Mouse (Mus musculus) embryonic facial prominence, embryonic 14.5 days (tissue): ENCODE data around the gene Gm10778. TPM values are rescaled to one million over a fixed set of nuclear protein-coding genes. Genes with fewer than 3 reads are reported as not detected.

ENCODE experiments used
- ATAC-seq: fragments of 200-750 bp; cut with Nextera tagmentation; 2 replicates; pipeline ENCODE4 v1.8.0; 2017; ENCODE audit warnings: low read depth, moderate number of reproducible peaks, moderate TSS enrichment
- DNase-seq: peaks from one replicate; pipeline ENCODE4 v3.0.0-alpha.2; 2015; ENCODE audit warnings: low spot score
- H3K27ac ChIP-seq: fragments of 300-500 bp; sonication (generic); replicated peaks from 2 replicates; pipeline ENCODE4 v1.5.1; 2014; ENCODE audit warnings: low read depth, mild to moderate bottlenecking, low read length, moderate library complexity
- H3K27me3 ChIP-seq: fragments of 300-500 bp; sonication (generic); replicated peaks from 2 replicates; pipeline ENCODE4 v1.6.1; 2014; ENCODE audit warnings: low read length; ENCODE audit not compliant: control insufficient read depth, insufficient read depth
- H3K36me3 ChIP-seq: fragments of 300-500 bp; sonication (generic); 2 replicates; pipeline ENCODE4 v1.6.1; 2014; ENCODE audit warnings: low read length, mixed read lengths; ENCODE audit not compliant: control insufficient read depth, insufficient read depth
- H3K4me1 ChIP-seq: fragments of 300-500 bp; sonication (generic); 2 replicates; pipeline ENCODE4 v1.6.1; 2014; ENCODE audit warnings: antibody characterized with exemption, low read length; ENCODE audit not compliant: control insufficient read depth, insufficient read depth
- H3K4me2 ChIP-seq: fragments of 300-500 bp; sonication (generic); 2 replicates; pipeline ENCODE4 v1.6.1; 2014; ENCODE audit warnings: low read depth, mild to moderate bottlenecking, low read length, moderate library complexity, mixed read lengths
- H3K4me3 ChIP-seq: fragments of 300-500 bp; sonication (generic); 2 replicates; pipeline ENCODE4 v1.5.1; 2014; ENCODE audit warnings: low read depth, mild to moderate bottlenecking, low read length
- H3K9ac ChIP-seq: fragments of 300-500 bp; sonication (generic); 2 replicates; pipeline ENCODE4 v1.6.1; 2014; ENCODE audit warnings: low read depth, mild to moderate bottlenecking, low read length, moderate library complexity, mixed read lengths
- H3K9me3 ChIP-seq: fragments of 300-500 bp; sonication (generic); 2 replicates; pipeline ENCODE4 v1.6.1; 2016; ENCODE audit warnings: low read length; ENCODE audit not compliant: control insufficient read depth
- WGBS: fragments of 180-500 bp; shearing (Covaris S2); extraction: QIAGEN DNeasy Blood & Tissue Kit; methylation state at CpG from one replicate; pipeline ENCODE4 v1.1.7; 2014; 5-methylcytosine and 5-hydroxymethylcytosine counted together
- polyA plus RNA-seq: library from polyadenylated mRNA; unstranded; fragments of >200 nt; fragmentation: Nextera tagmentation; extraction: Ambion mirVana; gene quantifications from 2 replicates; pipeline ENCODE4 v1.2.1, GENCODE M21; 2014

Gm10778 gene
- polyA plus RNA-seq, 1 experiment from 2014 or later, result 3.3 TPM

DNA sequence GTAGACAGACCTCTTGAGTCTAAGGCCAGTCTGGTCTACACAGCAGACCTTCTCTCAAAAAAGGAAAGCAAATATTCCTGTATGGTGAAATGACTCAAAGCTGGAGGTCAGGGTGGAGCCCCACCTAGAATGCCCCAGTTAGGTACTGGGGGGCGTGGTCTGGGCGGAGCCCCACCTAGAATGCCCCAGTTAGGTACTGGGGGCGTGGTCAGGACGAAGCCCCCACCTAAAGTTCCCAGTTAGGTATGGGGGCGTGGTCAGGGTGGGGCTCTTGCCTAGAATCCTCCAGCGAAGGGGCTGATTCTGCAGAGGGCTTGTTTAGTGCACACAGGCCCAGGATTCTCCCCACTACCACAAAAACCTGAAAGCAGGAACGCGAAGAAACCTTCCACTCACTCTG lies 25.4 kb upstream of the Gm10778 start:
- Histone ChIP-seq H3K4me1 (peaks cover 9% of the 10 kb centered on the region), H3K27me3 (no peaks in the 10 kb centered on the region), H3K4me2 (no peak overlapping the region), H3K27ac (no peak overlapping the region), H3K4me3 (no peak overlapping the region), H3K9me3 (no peaks in the 10 kb centered on the region), H3K9ac (no peak overlapping the region), H3K36me3 (peaks cover 49% of the 10 kb centered on the region)
- WGBS, result 80% methylated on average over 4 of the region's 8 CpGs
- DNase-seq, result no peak
- no peak for ATAC-seq

- ATAC-seq (no peak), DNase-seq (no peak)
- peak overlapping the region; percentile 92; the same call in 1 of the 2 replicates for H3K27ac ChIP-seq
- H3K4me3 ChIP-seq, result peak overlapping the region; percentile 75
- no peaks in the 10 kb centered on the region for H3K27me3 ChIP-seq
- peaks cover 44% of the 10 kb centered on the region for H3K36me3 ChIP-seq
- H3K9ac ChIP-seq, result peak overlapping the region; percentile 79
- H3K4me1 ChIP-seq, result peaks cover 9% of the 10 kb centered on the region
- H3K4me2 ChIP-seq, result peak overlapping the region; percentile 85
- no peaks in the 10 kb centered on the region for H3K9me3 ChIP-seq
- 89% methylated on average over 22 of the region's 22 CpGs for WGBS
Measured at GRCm38 (mm10) chr10:81626101-81626993, 22.5 kb upstream of the Gm10778 start.

DNA sequence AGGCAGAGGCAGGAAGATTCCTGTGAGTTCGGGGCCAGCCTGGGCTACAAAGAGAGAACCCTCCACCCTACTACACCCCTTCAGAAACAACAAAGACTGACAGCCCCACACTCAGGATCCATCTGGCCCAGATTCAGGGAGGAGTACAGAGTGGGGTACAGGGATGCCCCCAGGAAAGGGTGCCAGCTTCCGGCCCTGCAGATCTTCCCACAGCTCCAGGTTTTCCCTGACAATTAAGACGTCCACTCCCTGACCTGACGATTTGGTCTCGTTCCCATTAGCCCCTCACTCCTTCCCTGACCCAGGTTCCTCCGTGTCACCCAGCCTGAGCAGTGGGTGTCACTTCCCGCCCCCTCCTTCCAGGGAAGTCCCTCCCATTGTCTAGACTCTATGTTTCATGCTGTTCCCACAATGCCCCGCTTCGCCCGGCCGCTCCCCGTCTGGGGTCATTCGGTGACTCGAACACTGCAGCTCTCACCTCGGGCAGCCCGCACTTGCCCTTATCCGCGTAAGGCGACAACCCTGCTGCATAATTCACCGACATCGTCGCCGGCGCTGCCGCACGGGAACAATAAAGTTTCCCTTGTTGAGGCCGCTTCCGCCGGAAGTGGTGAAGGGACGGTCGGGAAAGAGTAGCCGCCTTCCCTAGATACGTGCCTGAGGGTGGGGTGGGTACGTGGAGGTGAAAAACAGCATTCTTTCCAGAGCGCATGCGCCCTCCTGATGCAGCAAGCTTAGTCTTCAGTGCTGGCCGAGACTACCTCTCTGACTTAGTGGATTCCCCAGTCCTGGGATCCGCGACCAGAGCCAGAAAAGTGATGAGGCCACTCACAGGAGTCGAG lies 21.6 kb upstream of the Gm10778 start, which contains the start of gene Sirt6:
TSS of gene Sirt6 (minus strand) at position 804 of the 842 bp plus-strand sequence.
- H3K4me2 ChIP-seq, result peak within 1 kb of the TSS; percentile 85
- H3K36me3 ChIP-seq, result peaks cover 36% of the 10 kb centered on the region
- peak within 1 kb of the TSS; percentile 79 for H3K9ac ChIP-seq
- peak within 1 kb of the TSS; percentile 92 for H3K27ac ChIP-seq
- DNase-seq, result peak; percentile 99
- H3K27me3 ChIP-seq, result no peaks in the 10 kb centered on the region
- 4% methylated on average over 40 of the region's 40 CpGs for WGBS
- peak; percentile 92 for ATAC-seq
- H3K4me3 ChIP-seq, result peak within 1 kb of the TSS; percentile 75
- H3K9me3 ChIP-seq, result no peaks in the 10 kb centered on the region
- peaks cover 9% of the 10 kb centered on the region for H3K4me1 ChIP-seq

GRCm38 (mm10) chr10:81627836-81628220 lies 21.0 kb upstream of the Gm10778 start:
- H3K4me2 ChIP-seq, result peak overlapping the region; percentile 85
- peak overlapping the region; percentile 92 for H3K27ac ChIP-seq
- peak overlapping the region; percentile 79 for H3K9ac ChIP-seq
- no peaks in the 10 kb centered on the region for H3K9me3 ChIP-seq
- peak overlapping the region; percentile 75 for H3K4me3 ChIP-seq
- 48% methylated on average over 7 of the region's 7 CpGs for WGBS
- H3K36me3 ChIP-seq, result peaks cover 30% of the 10 kb centered on the region
- no peak for ATAC-seq
- H3K4me1 ChIP-seq, result peaks cover 9% of the 10 kb centered on the region
- no peak for DNase-seq
- H3K27me3 ChIP-seq, result no peaks in the 10 kb centered on the region

DNA sequence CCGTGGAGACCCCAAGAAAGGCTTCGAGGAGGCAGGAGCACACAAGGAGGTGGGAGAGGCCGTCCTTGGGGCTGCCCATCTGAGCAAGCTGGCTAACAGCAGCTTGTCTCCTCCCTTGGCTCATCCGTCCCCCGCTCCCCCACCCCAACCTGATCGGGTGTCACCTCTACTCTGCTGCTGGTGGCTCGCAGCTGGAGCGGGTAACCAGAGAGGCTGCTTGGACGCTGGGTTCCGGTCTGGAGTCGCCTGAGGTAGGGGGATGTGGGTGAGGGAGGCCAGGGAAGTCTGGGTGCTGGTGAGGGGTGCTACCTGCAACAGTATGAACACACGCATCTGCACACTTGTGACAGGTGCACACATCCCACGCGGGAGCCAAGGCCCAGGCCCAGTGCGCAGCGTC lies 20.5 kb upstream of the Gm10778 start, which contains the start of gene Ankrd24:
TSS of gene Ankrd24 (plus strand) at position 151 of the 400 bp plus-strand sequence.
- peaks cover 9% of the 10 kb centered on the region for H3K4me1 ChIP-seq
- H3K4me3 ChIP-seq, result peak within 1 kb of the TSS; percentile 75
- 77% methylated on average over 14 of the region's 16 CpGs for WGBS
- H3K27me3 ChIP-seq, result no peaks in the 10 kb centered on the region
- peaks cover 25% of the 10 kb centered on the region for H3K36me3 ChIP-seq
- DNase-seq (no peak), ATAC-seq (no peak)
- H3K9me3 ChIP-seq, result no peaks in the 10 kb centered on the region
- peak within 1 kb of the TSS; percentile 92 for H3K27ac ChIP-seq
- peak within 1 kb of the TSS; percentile 79 for H3K9ac ChIP-seq
- peak within 1 kb of the TSS; percentile 85 for H3K4me2 ChIP-seq

GRCm38 (mm10) chr10:81633253-81634099 lies 15.4 kb upstream of the Gm10778 start:
- Histone ChIP-seq H3K9ac (peak overlapping the region; percentile 64), H3K4me3 (peak overlapping the region; percentile 50), H3K4me2 (peak overlapping the region; percentile 83), H3K36me3 (no peaks in the 10 kb centered on the region), H3K27ac (peak overlapping the region; percentile 42), H3K4me1 (peaks cover 7% of the 10 kb centered on the region; the same call in 1 of the 2 replicates), H3K9me3 (no peaks in the 10 kb centered on the region), H3K27me3 (no peaks in the 10 kb centered on the region)
- DNase-seq (peak; percentile 95), ATAC-seq (peak; percentile 96)
- WGBS, result 2% methylated on average over 36 of the region's 37 CpGs

- no peak overlapping the region for H3K4me3 ChIP-seq
- H3K27me3 ChIP-seq, result no peaks in the 10 kb centered on the region
- H3K9me3 ChIP-seq, result no peaks in the 10 kb centered on the region
- DNase-seq, result no peak
- no peaks in the 10 kb centered on the region for H3K36me3 ChIP-seq
- 24% methylated on average over 8 of the region's 8 CpGs for WGBS
- ATAC-seq, result no peak
- no peak overlapping the region for H3K9ac ChIP-seq
- H3K4me2 ChIP-seq, result no peak overlapping the region
- no peak overlapping the region for H3K27ac ChIP-seq
- H3K4me1 ChIP-seq, result peaks cover 7% of the 10 kb centered on the region; the same call in 1 of the 2 replicates
Measured at GRCm38 (mm10) chr10:81636338-81636737, 12.5 kb upstream of the Gm10778 start.

DNA sequence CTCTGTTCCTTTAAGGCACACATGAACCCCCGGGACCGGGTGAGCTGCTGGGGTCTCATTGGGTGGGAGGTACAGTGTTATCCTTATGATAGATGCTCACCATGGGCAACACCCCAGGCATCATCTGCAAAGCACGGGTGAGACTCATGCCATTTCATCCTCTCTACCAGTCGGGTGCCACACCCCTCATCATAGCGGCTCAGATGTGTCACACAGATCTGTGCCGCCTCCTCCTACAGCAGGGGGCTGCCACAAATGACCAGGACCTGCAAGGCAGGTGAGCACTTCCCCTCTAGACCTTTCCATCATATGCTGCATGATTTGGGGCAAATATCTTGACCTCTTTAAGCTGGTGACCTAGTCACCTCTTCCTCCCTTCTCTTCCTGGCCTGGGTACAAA lies 10.8 kb upstream of the Gm10778 start:
- Histone ChIP-seq H3K9ac (no peak overlapping the region), H3K4me2 (no peak overlapping the region), H3K4me1 (peaks cover 14% of the 10 kb centered on the region; the same call in 1 of the 2 replicates), H3K36me3 (no peaks in the 10 kb centered on the region), H3K27ac (no peak overlapping the region), H3K9me3 (no peaks in the 10 kb centered on the region), H3K4me3 (no peak overlapping the region), H3K27me3 (no peaks in the 10 kb centered on the region)
- no peak for ATAC-seq
- no peak for DNase-seq
- WGBS, result 76% methylated on average over 6 of the region's 6 CpGs
